Comparison of ENCODE assay signal across 9 mouse cellular contexts in genomic region chr12:109542011-109542410, GRCm38 (mm10). TPM values are rescaled to one million over a fixed set of nuclear protein-coding genes. Genes with fewer than 3 reads are reported as not detected.
DNase-seq lines count a peak whose midpoint lies in the region; ATAC-seq and TF ChIP-seq lines count a peak whose summit lies in the region.
"Had no signal": no experiment of that assay in that cellular context is flagged by ENCODE, and none has a peak within 500 bp of the region (broad histone marks: within the 10 kb centered on the region; RNA-seq: fewer than 3 reads in every experiment).

No protein-coding gene starts in this region.

- H3K4me2 ChIP-seq in kidney, embryonic 16.5 days (replicated peaks; ENCODE audit: low read depth, low read length) = peak overlapping the region; percentile 51
- H3K4me2 ChIP-seq in intestine, embryonic 15.5 days (replicated peaks) = peak overlapping the region; percentile 53
- H3K4me2 ChIP-seq in neural tube, embryonic 12.5 days (replicated peaks) = peak overlapping the region; percentile 52

- no peak overlapping the region for H3K27ac ChIP-seq in kidney, embryonic 16.5 days (ENCODE audit: low read length)
- 0 out of 2 replicates have a peak overlapping the region, but pooled peaks have one; percentile 43 for H3K27ac ChIP-seq in cortical plate, adult 2 months (ENCODE audit: insufficient read depth, low read length)
- H3K27ac ChIP-seq in intestine, embryonic 15.5 days = 0 out of 2 replicates have a peak overlapping the region, but pooled peaks have one; percentile 56
- no peak overlapping the region for H3K27ac ChIP-seq in neural tube, embryonic 12.5 days
- H3K27ac ChIP-seq: macrophage had no signal

- ATAC-seq in kidney, embryonic 16.5 days (ENCODE audit: low FRiP score, low TSS enrichment) = no peak
- ATAC-seq in intestine, embryonic 15.5 days = no peak
- no peak for ATAC-seq in neural tube, embryonic 12.5 days (ENCODE audit: low FRiP score, low read depth)

- H3K9me3 ChIP-seq in kidney, embryonic 16.5 days (ENCODE audit: low read length) = peaks cover 57% of the 10 kb centered on the region
- H3K9me3 ChIP-seq in intestine, embryonic 15.5 days = peaks cover 14% of the 10 kb centered on the region; the same call in 1 of the 2 replicates
- peaks cover 46% of the 10 kb centered on the region for H3K9me3 ChIP-seq in neural tube, embryonic 12.5 days

- 0 out of 2 replicates have a peak, but pooled peaks cover 3% of the 10 kb centered on the region for H3K4me1 ChIP-seq in kidney, embryonic 16.5 days (ENCODE audit: insufficient read depth, low read length)
- peaks cover 2% of the 10 kb centered on the region; the same call in 1 of the 2 replicates for H3K4me1 ChIP-seq in cortical plate, adult 2 months (ENCODE audit: control insufficient read depth, insufficient read depth, low read length)
- H3K4me1 ChIP-seq in intestine, embryonic 15.5 days (replicated peaks) = 0 out of 2 replicates have a peak, but pooled peaks cover 3% of the 10 kb centered on the region
- H3K4me1 ChIP-seq in neural tube, embryonic 12.5 days = 0 out of 2 replicates have a peak, but pooled peaks cover 5% of the 10 kb centered on the region

- H3K36me3 ChIP-seq in kidney, embryonic 16.5 days (ENCODE audit: insufficient read depth, low read length) = 0 out of 2 replicates have a peak, but pooled peaks cover 3% of the 10 kb centered on the region
- H3K36me3 ChIP-seq in intestine, embryonic 15.5 days = no peaks in the 10 kb centered on the region
- H3K36me3 ChIP-seq in neural tube, embryonic 12.5 days = peaks cover 11% of the 10 kb centered on the region

- H3K4me3 ChIP-seq in kidney, embryonic 16.5 days (ENCODE audit: low read length) = peak overlapping the region; percentile 46
- H3K4me3 ChIP-seq in cortical plate, adult 2 months (ENCODE audit: insufficient read depth, low read length) = peak overlapping the region; percentile 78
- peak overlapping the region; percentile 49 for H3K4me3 ChIP-seq in intestine, embryonic 15.5 days (replicated peaks)
- H3K4me3 ChIP-seq in neural tube, embryonic 12.5 days = peak overlapping the region; percentile 46

- no peak for TF ChIP-seq CTCF in cortical plate, adult 2 months (IDR thresholded peaks at IDR 0.05; ENCODE audit: extremely low read depth, insufficient read depth, low read length)

- H3K27me3 ChIP-seq in kidney, embryonic 16.5 days (ENCODE audit: insufficient read depth, low read length) = no peaks in the 10 kb centered on the region
- no peaks in the 10 kb centered on the region for H3K27me3 ChIP-seq in intestine, embryonic 15.5 days (replicated peaks)
- H3K27me3 ChIP-seq in neural tube, embryonic 12.5 days (replicated peaks) = no peaks in the 10 kb centered on the region

- TF ChIP-seq POLR2A in cortical plate, adult 2 months (IDR thresholded peaks at IDR 0.05; ENCODE audit: extremely low read depth, insufficient read depth, low read length) = 0 out of 2 replicates have a peak, but pooled peaks have one; percentile 10

- 36% methylated on average over 14 of the region's 14 CpGs for WGBS in kidney, embryonic 16.5 days
- 35% methylated on average over 14 of the region's 14 CpGs for WGBS in intestine, embryonic 15.5 days
- 44% methylated on average over 14 of the region's 14 CpGs for WGBS in neural tube, embryonic 12.5 days

- no peak overlapping the region for H3K9ac ChIP-seq in kidney, embryonic 16.5 days (replicated peaks; ENCODE audit: low read length)
- peak overlapping the region; percentile 57 for H3K9ac ChIP-seq in intestine, embryonic 15.5 days
- H3K9ac ChIP-seq in neural tube, embryonic 12.5 days = peak overlapping the region; percentile 72

- DNase-seq in kidney, adult 9 months = no peak
- peak; percentile 67 for DNase-seq in adrenal gland, postnatal 14 days
- no peak for DNase-seq in natural killer cell, adult 2 months (ENCODE audit: low spot score in 2 of 2)
- no peak for DNase-seq in left cerebral cortex, adult 11 months (ENCODE audit: low spot score)

RNA-seq across cellular contexts. Expression of gene Rtl1, which starts 58.1 kb away (rescaled TPM):
- 0.46 and 0.62 TPM in 2 replicates for polyA plus RNA-seq in kidney, embryonic 16.5 days (2015; fragmentation: Nextera tagmentation; extraction: Ambion mirVana)
- 4.4 and 4.5 TPM in 2 replicates for total RNA-seq in adrenal gland, postnatal 14 days (2021)
- 0.02 and 0.04 TPM in 2 replicates for polyA plus RNA-seq in cortical plate, adult 2 months (2012; rRNA removed)
- 1.1 and 1.4 TPM in 2 replicates for polyA plus RNA-seq in intestine, embryonic 15.5 days (2015; fragmentation: Nextera tagmentation; extraction: Ambion mirVana)
- polyA plus RNA-seq in neural tube, embryonic 12.5 days (2016; fragmentation: Nextera tagmentation; extraction: Ambion mirVana) = 1.4 and 1.5 TPM in 2 replicates
- polyA plus RNA-seq: macrophage had no signal

Comparison
In these comparisons a context has a peak if more than half of its experiments do, and no peak if none do; other contexts are left out.
1. H3K27ac ChIP-seq: peak in cortical plate, adult 2 months (single experiment) and intestine, embryonic 15.5 days (single experiment); none in kidney, embryonic 16.5 days (single experiment) and neural tube, embryonic 12.5 days (single experiment).
2. Peak in every context shown above with its lines, with median percentiles within 50 percentile points of each other: H3K4me2 ChIP-seq and H3K4me3 ChIP-seq.